Mouse (Mus musculus) frontal cortex, postnatal 36 days (tissue): ENCODE results near the gene D13Ertd608e.
"Not testable (repeated sequence)": the region's sequence is repeated elsewhere in the genome, so short reads cannot be mapped to it uniquely, and the experiment has no call there.

Source experiments
- DNase-seq, 2 experiments: peaks; one replicate each; pipeline ENCODE4 v3.0.0; 2022; ENCODE audit warnings: low spot score in 2 of 2

D13Ertd608e gene

DNA sequence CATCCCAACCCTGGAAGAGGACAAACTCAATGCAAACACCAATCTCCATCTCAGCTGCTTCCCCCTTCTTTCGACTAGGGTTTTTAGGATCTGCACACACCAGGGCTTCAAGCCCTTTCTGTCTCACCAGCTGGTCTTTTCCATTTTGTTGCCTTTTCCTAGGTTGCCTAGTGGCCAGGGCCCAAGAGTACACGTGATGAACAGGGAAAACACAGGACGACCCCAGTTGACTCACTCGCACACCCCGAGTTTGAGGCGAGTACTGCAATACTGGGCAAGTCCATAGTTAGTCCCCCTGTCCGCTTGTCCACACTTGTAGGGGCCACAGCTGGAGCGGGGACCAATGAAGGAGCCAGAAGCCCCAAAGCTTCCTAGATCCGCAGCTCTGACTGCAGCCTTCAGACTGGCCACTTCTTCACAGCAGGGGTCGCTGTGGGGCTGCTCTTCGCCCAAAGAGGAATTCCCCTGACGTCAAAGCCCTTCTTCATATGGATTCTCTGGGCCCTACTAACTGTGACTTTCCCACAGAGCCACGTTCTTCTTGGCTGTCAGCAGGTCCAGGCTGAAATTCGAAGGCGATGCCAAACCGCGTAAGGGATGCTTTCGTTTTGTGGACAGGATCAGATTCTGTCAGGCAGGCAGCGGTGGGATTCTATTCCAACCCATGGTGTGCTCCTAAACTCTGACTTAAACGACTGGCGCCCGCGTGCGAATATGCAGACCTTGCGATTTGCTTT lies at the start of gene D13Ertd608e:
TSS of gene D13Ertd608e (plus strand) at position 687 of the 737 bp plus-strand sequence.
- peak; percentile 18 to 23 for DNase-seq

GRCm38 (mm10) chr13:119789851-119790717 lies 45.7 kb upstream of the D13Ertd608e start:
- DNase-seq: peak; percentile 57 to 61

- peak; percentile 89 to 94 for DNase-seq
Measured at GRCm38 (mm10) chr13:119790761-119791579, 44.8 kb upstream of the D13Ertd608e start, which contains the start of gene Zfp131. TSS of gene Zfp131 (minus strand) at chr13:119790889.

DNA sequence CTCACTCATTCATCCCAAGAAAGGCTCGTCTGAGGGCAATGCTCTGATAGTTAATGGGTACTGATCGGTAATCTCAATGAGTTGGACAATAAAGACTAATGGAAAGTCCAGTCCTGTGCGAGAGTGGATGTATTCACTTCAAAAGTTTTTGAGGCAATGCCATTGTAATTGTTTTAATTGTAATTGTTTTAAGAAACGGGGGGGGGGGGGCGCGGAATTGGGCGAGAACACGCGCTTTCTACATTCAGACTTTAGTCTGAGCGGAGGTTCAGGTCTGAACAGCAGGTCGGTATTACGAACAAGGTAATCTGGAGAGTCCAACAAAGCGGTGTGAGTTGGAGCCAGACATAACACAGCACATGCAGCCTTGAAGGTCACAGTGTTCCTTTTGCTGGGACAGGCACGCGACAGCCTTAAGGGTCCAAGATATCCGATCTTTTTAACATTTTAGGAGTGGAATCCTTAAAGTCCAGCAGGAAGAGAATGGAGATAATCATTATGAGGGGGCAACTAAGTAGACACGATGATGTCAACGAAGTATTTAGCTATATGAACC lies 44.1 kb upstream of the D13Ertd608e start:
- no peak for DNase-seq

DNA sequence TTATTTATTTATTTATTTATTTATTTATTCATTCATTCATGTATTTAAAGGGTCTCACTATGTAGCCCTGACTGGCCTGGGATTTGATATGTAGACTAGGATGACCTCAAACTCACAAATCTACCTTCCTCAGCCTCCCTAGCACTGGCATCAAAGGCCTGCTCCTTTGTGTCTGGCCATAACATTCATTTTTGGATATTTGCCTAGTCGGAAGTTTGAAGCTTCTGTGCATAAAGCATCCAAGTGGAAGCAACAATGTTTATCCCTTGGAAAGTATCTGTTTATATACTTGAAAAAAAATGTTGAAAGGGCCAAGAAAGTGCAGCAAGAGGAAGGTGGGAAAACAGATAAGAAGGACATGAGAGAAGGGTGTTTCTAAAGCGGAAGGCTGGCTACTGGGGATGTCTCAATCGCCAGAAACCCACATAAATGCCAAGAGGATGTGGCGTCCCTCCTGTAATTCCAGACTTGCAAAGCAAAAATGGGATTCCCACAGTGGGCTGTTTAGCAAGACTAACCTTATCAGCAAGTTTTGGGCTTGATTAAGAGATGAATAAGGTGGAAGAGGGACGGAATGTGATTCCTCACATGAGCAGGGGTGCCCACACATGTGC lies 42.9 kb upstream of the D13Ertd608e start:
- no peak for DNase-seq

- DNase-seq: no peak
Measured at GRCm38 (mm10) chr13:119797656-119798055, 38.1 kb upstream of the D13Ertd608e start.

DNA sequence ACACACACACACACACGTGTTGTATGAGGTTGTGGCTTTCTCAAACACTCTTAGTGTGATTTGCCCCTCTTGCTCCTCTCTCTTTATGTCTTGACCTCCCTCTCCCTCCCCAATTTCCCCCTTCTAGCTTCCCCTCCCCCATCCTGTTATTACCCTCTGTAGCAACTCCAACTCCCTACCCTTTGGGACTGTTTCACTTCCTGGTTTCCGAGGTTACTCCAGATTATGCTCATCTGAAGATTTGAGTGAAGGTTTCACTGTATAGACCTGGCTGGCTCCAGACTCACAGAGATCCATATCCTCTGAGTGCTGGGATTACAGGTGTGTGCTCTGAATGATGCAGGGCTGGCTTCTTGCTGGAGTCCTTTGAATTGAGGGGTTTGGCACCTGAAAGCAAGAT lies 26.9 kb upstream of the D13Ertd608e start:
- no peak for DNase-seq

DNA sequence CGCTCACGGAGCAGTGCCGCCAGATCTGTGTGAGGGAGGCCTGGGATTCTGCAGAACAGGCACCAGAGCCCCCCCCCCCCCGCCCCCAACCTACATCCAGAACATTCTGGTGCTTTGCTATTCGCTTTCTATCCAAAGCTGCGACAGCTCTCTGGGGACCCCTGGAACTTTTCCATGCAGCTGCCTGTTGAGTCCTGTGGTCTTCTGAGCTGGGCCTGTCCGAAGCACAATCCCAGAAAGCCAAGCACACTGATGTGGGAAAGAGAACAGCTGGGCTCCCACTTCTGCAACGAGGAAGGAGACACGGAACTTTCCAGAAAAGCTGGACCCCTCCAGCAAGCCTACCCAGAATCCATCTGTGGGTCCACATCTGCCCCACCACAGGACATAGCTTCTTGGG lies 25.8 kb upstream of the D13Ertd608e start:
- DNase-seq: no peak

DNA sequence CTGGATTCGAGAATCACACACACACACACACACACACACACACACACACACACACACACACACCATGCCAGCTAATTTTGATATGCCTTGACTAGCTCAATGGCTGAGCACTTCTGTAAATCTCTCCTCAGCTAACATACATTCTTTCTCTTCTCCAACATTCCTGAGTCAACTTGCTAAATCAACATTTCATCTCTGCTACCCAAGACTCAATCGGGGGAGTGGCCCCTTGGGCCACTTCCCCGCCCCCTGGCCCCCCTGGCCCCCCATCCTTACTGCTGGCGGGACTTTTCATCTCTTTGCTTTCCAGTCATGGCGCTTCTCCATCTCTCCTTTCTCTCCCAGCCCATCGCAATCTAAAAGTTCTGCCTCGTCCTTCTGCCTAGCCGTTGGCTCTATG lies 19.0 kb upstream of the D13Ertd608e start:
- no peak for DNase-seq

- DNase-seq: no peak
Measured at GRCm38 (mm10) chr13:119817579-119818206, 18.1 kb upstream of the D13Ertd608e start.

DNA sequence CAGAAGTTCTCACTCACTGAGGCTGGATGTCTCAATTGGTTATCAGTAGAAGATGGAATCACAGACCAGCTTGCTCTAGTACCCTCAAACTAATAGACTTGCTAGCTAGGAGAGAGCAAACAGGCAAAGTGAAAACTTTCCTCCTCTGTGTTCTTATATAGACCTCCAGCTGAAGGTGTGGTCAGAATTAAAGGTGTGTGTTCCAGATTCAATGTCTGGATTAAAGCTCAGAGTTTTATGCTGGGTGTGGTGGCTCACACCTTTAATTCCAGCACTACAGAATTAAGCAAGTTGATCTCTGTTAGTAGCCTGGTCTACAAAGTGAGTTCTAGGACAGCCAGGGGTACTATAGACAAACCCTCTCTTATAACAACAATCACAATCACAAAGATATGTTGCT lies 5.7 kb upstream of the D13Ertd608e start, which contains the start of gene AF067063:
TSS of gene AF067063 (minus strand) at position 101 of the 400 bp plus-strand sequence.
- not testable (repeated sequence) for DNase-seq

DNA sequence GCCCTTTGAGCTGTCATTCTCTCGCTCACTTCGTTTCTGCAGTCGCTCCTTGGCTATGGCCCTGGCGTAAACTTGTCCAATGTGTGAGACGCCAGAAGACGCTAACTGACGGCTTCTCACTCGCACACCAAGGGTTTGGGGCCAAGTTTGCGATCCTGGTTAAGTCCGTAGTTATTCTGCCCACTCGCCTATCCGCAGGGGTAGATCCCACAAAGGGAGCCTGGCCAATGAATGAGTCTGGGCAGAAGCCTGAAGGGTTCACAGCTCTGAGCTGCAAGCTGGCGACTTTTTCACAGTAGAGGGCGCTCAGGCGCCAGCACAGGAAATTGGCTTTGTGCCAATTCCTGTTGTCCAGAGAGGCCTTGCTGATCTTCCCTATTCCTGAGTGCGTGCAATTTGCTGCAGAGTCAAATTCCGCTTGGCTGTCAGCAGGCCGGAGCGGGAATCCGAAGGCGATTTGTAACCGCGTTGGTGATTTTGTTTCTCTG lies 562 bp downstream of the D13Ertd608e start:
- peak in 1 of 2 experiments; percentile 17 for DNase-seq

- DNase-seq: peak in 1 of 2 experiments; percentile 9
Measured at GRCm38 (mm10) chr13:119837719-119838337, 2.0 kb downstream of the D13Ertd608e start.

GRCm38 (mm10) chr13:119839982-119840381 lies 4.2 kb downstream of the D13Ertd608e start:
- DNase-seq: peak in 1 of 2 experiments; percentile 12

GRCm38 (mm10) chr13:119862399-119862798 lies 26.6 kb downstream of the D13Ertd608e start:
- DNase-seq: not testable (repeated sequence)

DNA sequence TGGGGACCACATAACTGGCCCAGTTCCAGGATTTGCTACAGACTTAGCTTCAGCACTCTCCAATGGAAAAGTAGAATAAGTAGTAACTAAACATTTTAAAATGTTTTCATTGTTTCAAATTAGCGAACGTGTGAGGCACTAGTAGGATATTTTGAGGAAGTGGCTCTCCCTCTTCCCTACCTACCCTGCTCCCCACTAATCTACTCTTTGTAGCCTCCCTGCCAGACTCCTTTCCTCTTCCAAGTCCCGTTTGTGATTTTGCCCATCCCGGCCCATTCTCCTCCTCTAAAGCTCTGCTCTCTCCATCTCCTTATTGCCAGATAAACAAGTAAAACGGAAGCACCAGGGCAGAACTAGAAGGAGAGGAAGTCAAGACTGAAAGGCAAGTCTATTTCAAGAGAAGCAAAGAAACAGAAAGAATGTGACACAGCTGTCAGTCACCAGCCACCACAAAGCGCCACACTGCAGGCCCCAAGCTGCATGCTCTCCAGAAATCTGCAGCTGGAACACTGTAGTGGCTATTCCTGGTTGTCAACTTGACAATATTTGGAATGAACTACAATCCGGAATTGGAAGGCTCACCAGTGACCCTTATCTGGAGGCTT lies 28.7 kb downstream of the D13Ertd608e start:
- DNase-seq: not testable (repeated sequence)

DNA sequence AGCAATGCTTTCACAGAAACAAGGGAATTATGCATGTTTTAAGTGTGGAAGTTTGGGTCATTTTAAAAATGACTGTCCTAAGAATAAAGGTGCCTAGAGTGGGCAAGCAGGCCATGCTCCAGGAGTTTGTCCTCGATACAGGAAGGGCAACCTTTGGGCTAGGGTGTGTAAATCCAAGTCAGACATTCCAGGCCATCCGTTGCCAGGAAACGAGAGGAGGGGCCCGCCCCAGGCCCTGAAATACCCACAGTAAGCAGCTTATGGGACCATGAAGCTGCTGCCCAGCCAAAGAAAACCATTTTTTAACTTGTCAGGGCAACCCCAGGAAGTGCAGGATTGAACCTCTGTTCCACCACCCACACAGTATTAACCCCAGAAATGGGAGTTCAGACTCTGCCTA lies 51.1 kb downstream of the D13Ertd608e start:
- not testable (repeated sequence) for DNase-seq

GRCm38 (mm10) chr13:119894685-119895084 lies 58.9 kb downstream of the D13Ertd608e start, which contains the start of gene Tcstv1:
TSS of gene Tcstv1 (minus strand) at chr13:119894785.
- not testable (repeated sequence) for DNase-seq
